Mouse (Mus musculus) liver, embryonic 14.5 days (tissue): ENCODE measurements around the gene Lrrc4. TPM values are rescaled to one million over a fixed set of nuclear protein-coding genes. Genes with fewer than 3 reads are reported as not detected.

Source experiments
- ATAC-seq: fragments of 200-750 bp; cut with Nextera tagmentation; 2 replicates; pipeline ENCODE4 v1.8.0; 2017; ENCODE audit warnings: moderate number of reproducible peaks, mild to moderate bottlenecking, moderate library complexity; ENCODE audit not compliant: insufficient read depth
- DNase-seq, 3 experiments: peaks; one replicate each; pipeline ENCODE4 v3.0.0-alpha.2; 2012 to 2013; ENCODE audit warnings: low read depth in 3 of 3, low spot score in 3 of 3
- H3K27ac ChIP-seq: fragments of 300-500 bp; sonication (generic); 2 replicates; pipeline ENCODE4 v1.5.1; 2014; ENCODE audit warnings: moderate library complexity, mild to moderate bottlenecking, control low read depth, inconsistent platforms
- H3K27me3 ChIP-seq: fragments of 300-500 bp; sonication (generic); 2 replicates; pipeline ENCODE4 v1.6.1; 2014; ENCODE audit warnings: mild to moderate bottlenecking, low read length, moderate library complexity; ENCODE audit not compliant: control insufficient read depth, insufficient read depth
- H3K36me3 ChIP-seq: fragments of 300-500 bp; sonication (generic); replicated peaks from 2 replicates; pipeline ENCODE4 v1.6.1; 2014; ENCODE audit warnings: low read depth; ENCODE audit not compliant: control insufficient read depth, insufficient read depth
- H3K4me1 ChIP-seq, 2 experiments: fragments of 200-500 bp in 1 of 2; fragments of 300-500 bp in 1 of 2; sonication (generic) in 1 of 2; replicated peaks; 2 replicates each; pipeline ENCODE4 v1.6.1; 2012 to 2014; ENCODE audit warnings: antibody characterized with exemption in 1 of 2, inconsistent platforms in 1 of 2, low read length in 1 of 2; ENCODE audit not compliant: control insufficient read depth in 2 of 2, insufficient read depth in 2 of 2
- H3K4me2 ChIP-seq: fragments of 300-500 bp; sonication (generic); 2 replicates; pipeline ENCODE4 v1.6.1; 2014; ENCODE audit warnings: low read depth, mild to moderate bottlenecking, control low read depth, moderate library complexity
- H3K4me3 ChIP-seq, 2 experiments: fragments of 200-500 bp in 1 of 2; fragments of 300-500 bp in 1 of 2; sonication (generic) in 1 of 2; 2 replicates each; pipeline ENCODE4 v1.5.1; 2012 to 2014; ENCODE audit warnings: low read depth in 2 of 2, low read length in 2 of 2, mild to moderate bottlenecking in 2 of 2, control low read depth in 1 of 2, inconsistent platforms in 1 of 2, moderate library complexity in 1 of 2; ENCODE audit not compliant: insufficient read depth in 1 of 2
- H3K9ac ChIP-seq: fragments of 300-500 bp; sonication (generic); replicated peaks from 2 replicates; pipeline ENCODE4 v1.6.1; 2014; ENCODE audit warnings: mild to moderate bottlenecking, control low read depth, moderate library complexity
- H3K9me3 ChIP-seq: fragments of 300-500 bp; sonication (generic); 2 replicates; pipeline ENCODE4 v1.6.1; 2016; ENCODE audit warnings: low read length, mixed read lengths; ENCODE audit not compliant: control insufficient read depth
- CTCF ChIP-seq: IDR thresholded peaks from 2 replicates; pipeline ENCODE4 v1.5.1; 2016; ENCODE audit warnings: antibody characterized with exemption, low read depth, control low read depth
- EP300 ChIP-seq: IDR thresholded peaks from 2 replicates; pipeline ENCODE4 v1.6.1; 2016; ENCODE audit warnings: antibody characterized with exemption, low read depth
- WGBS: fragments of 180-500 bp; shearing (Covaris S2); extraction: QIAGEN DNeasy Blood & Tissue Kit; methylation state at CpG from one replicate; pipeline ENCODE4 v1.1.7; 2014; ENCODE audit not compliant: insufficient replicate concordance; 5-methylcytosine and 5-hydroxymethylcytosine counted together
- polyA plus RNA-seq, 2 experiments: library from polyadenylated mRNA; depleted of rRNA in 1 of 2; stranded (reverse) in 1 of 2; unstranded in 1 of 2; fragments of >200 nt; fragmentation: Nextera tagmentation in 1 of 2; extraction: Ambion mirVana in 1 of 2; gene quantifications; 2 replicates each; pipeline versions ENCODE4 v1.2.1 to v1.2.3; 2012 to 2014

Gene Lrrc4
- polyA plus RNA-seq (2012; rRNA removed) (0.06 and 0.31 TPM in 2 replicates), polyA plus RNA-seq (2014; fragmentation: Nextera tagmentation; extraction: Ambion mirVana) (0.10 TPM in 1 of 2 replicates, not detected in the other)

DNA sequence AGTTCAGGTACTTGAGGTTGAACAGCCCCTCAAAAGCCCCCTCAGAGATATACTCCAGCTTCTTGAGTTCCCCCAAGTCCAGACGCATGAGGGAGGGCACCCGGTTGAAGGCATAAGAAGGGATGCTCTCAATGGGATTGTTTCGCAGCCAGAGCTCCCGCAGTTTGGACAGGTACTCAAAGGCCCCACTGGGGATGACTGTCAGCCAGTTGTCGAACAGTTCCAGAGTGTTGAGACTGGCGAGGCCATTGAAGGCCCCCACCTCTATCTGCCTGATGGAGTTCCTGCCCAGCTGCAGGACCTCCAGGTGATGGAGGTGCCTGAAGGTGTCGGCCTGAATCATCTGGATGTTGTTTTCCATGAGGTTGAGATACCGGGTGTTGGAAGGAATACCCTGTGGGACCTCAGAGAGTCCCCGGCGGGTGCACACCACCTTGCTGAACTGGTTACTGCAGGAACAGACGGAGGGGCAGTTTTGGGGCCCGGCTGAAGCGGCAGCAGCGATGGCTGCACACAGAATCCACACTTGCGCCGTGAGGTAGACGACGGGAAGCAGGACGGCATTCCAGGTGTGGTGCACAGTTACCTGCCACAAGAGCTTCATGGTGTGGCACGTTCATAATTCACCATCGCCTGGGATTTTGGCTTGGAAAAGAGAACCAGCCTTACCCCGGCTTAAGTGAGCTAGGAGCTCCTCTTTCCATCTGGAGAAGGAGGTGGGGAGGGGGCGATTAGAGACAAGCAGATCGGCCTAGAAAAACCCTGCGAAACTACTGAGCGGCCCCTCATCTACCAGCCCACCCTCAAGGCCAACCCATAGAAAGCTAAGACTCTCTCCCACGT lies at the start of gene Lrrc4:
Lrrc4 (minus strand) TSS at position 737 of the 843 bp plus-strand sequence.
- Histone ChIP-seq H3K4me1 (peaks cover 0 to 3% of the 10 kb centered on the region in 2 experiments; a peak in 1 of 4 replicates), H3K27ac (no peak within 1 kb of the TSS), H3K9me3 (no peaks in the 10 kb centered on the region), H3K27me3 (peaks cover 33% of the 10 kb centered on the region), H3K36me3 (no peaks in the 10 kb centered on the region), H3K9ac (no peak within 1 kb of the TSS), H3K4me2 (peak within 1 kb of the TSS; percentile 66), H3K4me3 (peak within 1 kb of the TSS; percentile 35 to 52)
- ATAC-seq, result no peak
- no peak for TF ChIP-seq CTCF
- no peak for TF ChIP-seq EP300
- DNase-seq, result no peak
- 49% methylated on average over 27 of the region's 27 CpGs for WGBS

DNA sequence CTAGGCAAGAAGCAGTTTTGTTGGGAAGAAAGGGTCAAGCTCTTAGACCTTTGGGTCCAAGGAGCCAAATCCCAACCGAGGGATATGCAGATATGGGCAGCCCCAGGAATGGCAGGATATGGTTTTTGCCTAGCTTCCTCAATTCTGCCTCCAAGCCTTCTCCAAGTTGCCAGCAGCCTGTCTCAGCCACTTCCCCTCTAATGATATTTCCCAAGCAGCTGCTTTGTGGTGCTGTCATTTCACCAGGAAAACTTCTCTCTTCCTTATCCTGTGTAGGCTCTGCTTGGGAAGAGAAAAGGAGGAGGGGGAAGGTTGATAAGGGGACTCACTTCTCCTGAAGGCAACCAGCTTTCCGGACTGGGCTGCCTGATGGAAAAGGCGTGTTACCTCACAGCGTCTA lies 49.4 kb upstream of the Lrrc4 start:
- no peak overlapping the region for H3K4me2 ChIP-seq
- WGBS, result 45% methylated on average over 4 of the region's 4 CpGs
- no peaks in the 10 kb centered on the region for H3K9me3 ChIP-seq
- no peak for ATAC-seq
- no peaks in the 10 kb centered on the region; a peak in 1 of 4 replicates for H3K4me1 ChIP-seq
- H3K36me3 ChIP-seq, result no peaks in the 10 kb centered on the region; the same call in 1 of the 2 replicates
- no peak for TF ChIP-seq EP300
- no peak for TF ChIP-seq CTCF
- no peak overlapping the region for H3K27ac ChIP-seq
- H3K4me3 ChIP-seq, result no peak overlapping the region
- H3K27me3 ChIP-seq, result no peaks in the 10 kb centered on the region
- H3K9ac ChIP-seq, result no peak overlapping the region
- DNase-seq, result no peak

DNA sequence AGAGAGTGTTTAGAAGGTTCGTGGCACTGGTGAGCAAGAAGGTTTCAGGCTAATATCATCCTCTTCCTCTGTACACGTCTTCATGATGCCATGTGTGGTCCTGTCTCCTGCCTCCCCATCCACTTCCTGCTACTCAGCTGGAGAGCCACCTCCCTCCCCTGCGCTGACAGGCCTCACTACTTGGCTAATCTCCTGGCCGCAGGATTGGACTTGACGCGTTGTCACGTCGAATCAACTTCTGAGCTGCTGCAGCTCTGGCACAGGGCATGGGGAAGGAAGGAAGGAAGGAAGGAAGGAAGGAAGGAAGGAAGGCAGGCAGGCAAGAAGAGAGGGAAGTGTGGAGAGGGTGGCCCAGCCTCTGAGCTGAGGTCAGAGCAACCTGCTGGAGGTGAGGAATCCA lies 47.8 kb upstream of the Lrrc4 start:
- Histone ChIP-seq H3K4me3 (no peak overlapping the region), H3K27ac (no peak overlapping the region), H3K27me3 (no peaks in the 10 kb centered on the region), H3K4me1 (no peaks in the 10 kb centered on the region; a peak in 1 of 4 replicates), H3K9me3 (no peaks in the 10 kb centered on the region), H3K36me3 (no peaks in the 10 kb centered on the region; the same call in 1 of the 2 replicates), H3K4me2 (no peak overlapping the region), H3K9ac (no peak overlapping the region)
- TF ChIP-seq EP300, result no peak
- no peak for TF ChIP-seq CTCF
- 41% methylated on average over 8 of the region's 8 CpGs for WGBS
- ATAC-seq (no peak), DNase-seq (no peak)

DNA sequence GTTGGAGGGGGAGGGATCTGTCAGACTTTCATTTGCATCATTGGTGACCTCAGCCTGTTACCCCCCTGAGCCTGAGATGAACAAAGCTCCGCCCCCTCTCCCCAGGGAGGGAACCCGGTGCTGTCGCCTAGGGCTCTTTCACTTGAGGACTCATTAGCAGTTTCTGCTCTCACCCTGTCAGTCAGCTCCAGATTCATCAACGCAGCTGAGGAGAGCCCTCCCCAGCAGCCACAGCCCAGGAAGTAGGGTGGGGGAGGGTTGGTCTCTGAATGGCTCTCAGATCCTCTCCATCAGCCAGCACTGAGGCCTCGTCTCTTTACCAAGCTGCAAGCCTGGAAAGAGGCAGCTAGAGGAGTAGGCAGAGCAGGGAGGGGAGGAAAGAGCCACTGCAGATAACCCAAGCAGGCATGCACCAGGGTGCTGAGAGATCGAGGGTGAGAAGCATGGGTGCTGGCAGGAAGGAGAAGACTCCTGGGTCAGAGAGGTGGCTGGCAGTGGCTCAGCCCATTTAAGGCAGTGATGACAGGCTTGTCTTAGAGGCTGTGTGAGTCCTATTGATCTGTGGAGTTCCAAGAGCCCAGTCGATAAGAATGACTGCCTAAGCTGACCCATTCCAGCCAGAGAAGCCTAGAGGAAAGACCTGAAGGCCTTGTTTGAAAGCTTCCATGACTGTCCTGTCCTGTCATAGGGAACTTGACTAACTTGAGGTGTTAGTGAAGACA lies 46.6 kb upstream of the Lrrc4 start:
- ATAC-seq (no peak), DNase-seq (no peak)
- no peak overlapping the region for H3K9ac ChIP-seq
- H3K4me2 ChIP-seq, result no peak overlapping the region
- no peaks in the 10 kb centered on the region; the same call in 1 of the 2 replicates for H3K36me3 ChIP-seq
- no peak for TF ChIP-seq CTCF
- no peak for TF ChIP-seq EP300
- 43% methylated on average over 7 of the region's 7 CpGs for WGBS
- H3K4me1 ChIP-seq, result no peaks in the 10 kb centered on the region; a peak in 1 of 4 replicates
- no peak overlapping the region for H3K4me3 ChIP-seq
- no peaks in the 10 kb centered on the region for H3K9me3 ChIP-seq
- H3K27ac ChIP-seq, result no peak overlapping the region
- H3K27me3 ChIP-seq, result no peaks in the 10 kb centered on the region

DNA sequence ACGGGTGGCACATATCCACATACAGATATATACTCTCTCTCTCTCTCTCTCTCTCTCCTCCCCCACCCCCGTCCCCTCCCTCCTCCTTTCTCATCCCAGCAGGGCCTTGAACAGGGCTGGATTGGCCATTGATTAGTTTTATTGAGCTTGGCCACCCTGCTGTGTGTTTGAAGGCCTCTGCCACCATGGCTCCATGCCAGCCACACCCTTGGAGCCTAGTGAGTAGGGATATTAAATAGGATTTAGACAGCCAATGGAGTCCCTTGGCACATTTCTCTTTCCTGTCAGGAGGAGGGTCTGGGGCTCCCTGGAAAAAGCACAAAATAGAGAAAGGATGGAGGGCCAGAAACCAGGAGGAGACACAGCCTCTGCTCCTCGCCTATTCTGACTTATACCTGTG lies 44.9 kb upstream of the Lrrc4 start:
- H3K4me2 ChIP-seq, result no peak overlapping the region
- H3K27me3 ChIP-seq, result no peaks in the 10 kb centered on the region
- DNase-seq, result no peak
- H3K4me1 ChIP-seq, result no peaks in the 10 kb centered on the region; a peak in 1 of 4 replicates
- no peak overlapping the region for H3K9ac ChIP-seq
- H3K27ac ChIP-seq, result no peak overlapping the region
- 55% methylated on average over 3 of the region's 3 CpGs for WGBS
- no peak overlapping the region for H3K4me3 ChIP-seq
- no peak for TF ChIP-seq CTCF
- no peak for ATAC-seq
- H3K9me3 ChIP-seq, result no peaks in the 10 kb centered on the region
- H3K36me3 ChIP-seq, result no peaks in the 10 kb centered on the region; the same call in 1 of the 2 replicates
